Mouse (Mus musculus): ENCODE measurements at regions not wholly inside any gene's neighbourhood (a gene's known extent, or its start where the extent isn't known, plus 50 kb on each side); places are given as distances from the start of the nearest gene placed in this dataset.

GRCm38 (mm10) chr4:89471426-89471825 lies 160.6 kb upstream of the Cdkn2b start:
- peaks cover 3% of the 10 kb centered on the region; the same call in 1 of the 2 replicates for H3K4me1 ChIP-seq (ENCODE audit: control insufficient read depth, insufficient read depth, low read length)
- H3K27ac ChIP-seq (ENCODE audit: insufficient read depth, low read depth, low read length) = no peak overlapping the region
- TF ChIP-seq CTCF (IDR thresholded peaks at IDR 0.05; ENCODE audit: low read depth, low read length) = no peak
- no peak for TF ChIP-seq POLR2A (IDR thresholded peaks at IDR 0.05; ENCODE audit: borderline replicate concordance, low read depth, low read length)
- no peak overlapping the region for H3K4me3 ChIP-seq (ENCODE audit: insufficient read depth, low read length)

GRCm38 (mm10) chr4:89470756-89471155 lies 159.9 kb upstream of the Cdkn2b start:
- no peak overlapping the region for H3K4me3 ChIP-seq (ENCODE audit: insufficient read depth, low read length)
- H3K4me1 ChIP-seq (ENCODE audit: control insufficient read depth, insufficient read depth, low read length) = peaks cover 3% of the 10 kb centered on the region; the same call in 1 of the 2 replicates
- no peak overlapping the region for H3K27ac ChIP-seq (ENCODE audit: insufficient read depth, low read depth, low read length)
- TF ChIP-seq CTCF (IDR thresholded peaks at IDR 0.05; ENCODE audit: low read depth, low read length) (no peak), POLR2A (IDR thresholded peaks at IDR 0.05; ENCODE audit: borderline replicate concordance, low read depth, low read length) (no peak)

- Histone ChIP-seq H3K4me3 (ENCODE audit: insufficient read depth, low read length) (no peak overlapping the region), H3K27ac (ENCODE audit: insufficient read depth, low read depth, low read length) (no peak overlapping the region), H3K4me1 (ENCODE audit: control insufficient read depth, insufficient read depth, low read length) (peaks cover 3% of the 10 kb centered on the region; the same call in 1 of the 2 replicates)
- TF ChIP-seq POLR2A (IDR thresholded peaks at IDR 0.05; ENCODE audit: borderline replicate concordance, low read depth, low read length) (no peak), CTCF (IDR thresholded peaks at IDR 0.05; ENCODE audit: low read depth, low read length) (no peak)
These were observed 159.0 kb upstream of the Cdkn2b start for GRCm38 (mm10) chr4:89469883-89470282.

- no peak for TF ChIP-seq POLR2A (IDR thresholded peaks at IDR 0.05; ENCODE audit: borderline replicate concordance, low read depth, low read length)
- no peak for TF ChIP-seq CTCF (IDR thresholded peaks at IDR 0.05; ENCODE audit: low read depth, low read length)
- Histone ChIP-seq H3K4me1 (ENCODE audit: control insufficient read depth, insufficient read depth, low read length) (peaks cover 3% of the 10 kb centered on the region; the same call in 1 of the 2 replicates), H3K27ac (ENCODE audit: insufficient read depth, low read depth, low read length) (no peak overlapping the region), H3K4me3 (ENCODE audit: insufficient read depth, low read length) (no peak overlapping the region)
These were observed 158.6 kb upstream of the Cdkn2b start for GRCm38 (mm10) chr4:89469406-89469805.

- peaks cover 3% of the 10 kb centered on the region; the same call in 1 of the 2 replicates for H3K4me1 ChIP-seq (ENCODE audit: control insufficient read depth, insufficient read depth, low read length)
- TF ChIP-seq POLR2A (IDR thresholded peaks at IDR 0.05; ENCODE audit: borderline replicate concordance, low read depth, low read length) (no peak), CTCF (IDR thresholded peaks at IDR 0.05; ENCODE audit: low read depth, low read length) (no peak)
These were observed 155.9 kb upstream of the Cdkn2b start for GRCm38 (mm10) chr4:89466766-89467165.

GRCm38 (mm10) chr4:89463121-89463520 lies 152.3 kb upstream of the Cdkn2b start:
- TF ChIP-seq POLR2A (IDR thresholded peaks at IDR 0.05; ENCODE audit: borderline replicate concordance, low read depth, low read length) (no peak), CTCF (IDR thresholded peaks at IDR 0.05; ENCODE audit: low read depth, low read length) (no peak)
- Histone ChIP-seq H3K4me3 (ENCODE audit: insufficient read depth, low read length) (no peak overlapping the region), H3K4me1 (ENCODE audit: control insufficient read depth, insufficient read depth, low read length) (peaks cover 5% of the 10 kb centered on the region; the same call in 1 of the 2 replicates), H3K27ac (ENCODE audit: insufficient read depth, low read depth, low read length) (no peak overlapping the region)

More at GRCm38 (mm10) chr4:89466766-89467165, 155.9 kb upstream of the Cdkn2b start:
- no peak overlapping the region for H3K4me3 ChIP-seq (ENCODE audit: insufficient read depth, low read length)
- H3K27ac ChIP-seq (ENCODE audit: insufficient read depth, low read depth, low read length) = no peak overlapping the region

- peaks cover 9% of the 10 kb centered on the region for H3K4me1 ChIP-seq (ENCODE audit: control insufficient read depth, insufficient read depth, low read length)
- H3K4me3 ChIP-seq (ENCODE audit: insufficient read depth, low read length) = no peak overlapping the region
- TF ChIP-seq POLR2A (IDR thresholded peaks at IDR 0.05; ENCODE audit: borderline replicate concordance, low read depth, low read length) (no peak), CTCF (IDR thresholded peaks at IDR 0.05; ENCODE audit: low read depth, low read length) (no peak)
- H3K27ac ChIP-seq (ENCODE audit: insufficient read depth, low read depth, low read length) = no peak overlapping the region
These were observed 149.4 kb upstream of the Cdkn2b start for GRCm38 (mm10) chr4:89460170-89460762.

GRCm38 (mm10) chr4:89459346-89459666 lies 148.5 kb upstream of the Cdkn2b start:
- no peak overlapping the region for H3K4me3 ChIP-seq (ENCODE audit: insufficient read depth, low read length)
- H3K4me1 ChIP-seq (ENCODE audit: control insufficient read depth, insufficient read depth, low read length) = peaks cover 9% of the 10 kb centered on the region
- no peak for TF ChIP-seq CTCF (IDR thresholded peaks at IDR 0.05; ENCODE audit: low read depth, low read length)
- TF ChIP-seq POLR2A (IDR thresholded peaks at IDR 0.05; ENCODE audit: borderline replicate concordance, low read depth, low read length) = no peak
- H3K27ac ChIP-seq (ENCODE audit: insufficient read depth, low read depth, low read length) = no peak overlapping the region

- Histone ChIP-seq H3K4me3 (ENCODE audit: insufficient read depth, low read length) (no peak overlapping the region), H3K27ac (ENCODE audit: insufficient read depth, low read depth, low read length) (no peak overlapping the region), H3K4me1 (ENCODE audit: control insufficient read depth, insufficient read depth, low read length) (peaks cover 9% of the 10 kb centered on the region)
- no peak for TF ChIP-seq POLR2A (IDR thresholded peaks at IDR 0.05; ENCODE audit: borderline replicate concordance, low read depth, low read length)
- TF ChIP-seq CTCF (IDR thresholded peaks at IDR 0.05; ENCODE audit: low read depth, low read length) = no peak
These were observed 147.9 kb upstream of the Cdkn2b start for GRCm38 (mm10) chr4:89458628-89459345.

GRCm38 (mm10) chr4:89457861-89458260 lies 147.0 kb upstream of the Cdkn2b start:
- no peak for TF ChIP-seq POLR2A (IDR thresholded peaks at IDR 0.05; ENCODE audit: borderline replicate concordance, low read depth, low read length)
- no peak for TF ChIP-seq CTCF (IDR thresholded peaks at IDR 0.05; ENCODE audit: low read depth, low read length)
- Histone ChIP-seq H3K4me3 (ENCODE audit: insufficient read depth, low read length) (no peak overlapping the region), H3K27ac (ENCODE audit: insufficient read depth, low read depth, low read length) (no peak overlapping the region), H3K4me1 (ENCODE audit: control insufficient read depth, insufficient read depth, low read length) (peaks cover 9% of the 10 kb centered on the region)
